Mouse (Mus musculus): Measurements from ENCODE around the gene Foxm1.

- TF ChIP-seq CTCF (IDR thresholded peaks at IDR 0.05; ENCODE audit: low read depth, low read length) (no peak), POLR2A (IDR thresholded peaks at IDR 0.05; ENCODE audit: extremely low read depth, insufficient read depth, low read length) (no peak)
These were observed 48.0 kb upstream of the Foxm1 start for GRCm38 (mm10) chr6:128314796-128315195.
